Mouse (Mus musculus) limb, embryonic 12.5 days (tissue): ENCODE results near the gene Zfhx3. TPM values are rescaled to one million over a fixed set of nuclear protein-coding genes. Genes with fewer than 3 reads are reported as not detected.

Experiments
- ATAC-seq: fragments of 200-750 bp; cut with Nextera tagmentation; 2 replicates; pipeline ENCODE4 v1.8.0; 2017; ENCODE audit warnings: low read depth, moderate TSS enrichment; ENCODE audit not compliant: insufficient number of reproducible peaks, insufficient read depth, low FRiP score, low TSS enrichment
- H3K27ac ChIP-seq: fragments of 300-500 bp; sonication (generic); 2 replicates; pipeline ENCODE4 v1.5.1; 2016; ENCODE audit warnings: mild to moderate bottlenecking, moderate library complexity
- H3K27me3 ChIP-seq: fragments of 300-500 bp; sonication (generic); 2 replicates; pipeline ENCODE4 v1.6.1; 2016; ENCODE audit warnings: mild to moderate bottlenecking, moderate library complexity
- H3K36me3 ChIP-seq: fragments of 300-500 bp; sonication (generic); 2 replicates; pipeline ENCODE4 v1.6.1; 2016; ENCODE audit warnings: mild to moderate bottlenecking, moderate library complexity
- H3K4me1 ChIP-seq: fragments of 300-500 bp; sonication (generic); replicated peaks from 2 replicates; pipeline ENCODE4 v1.6.1; 2016
- H3K4me2 ChIP-seq: fragments of 300-500 bp; sonication (generic); 2 replicates; pipeline ENCODE4 v1.6.1; 2016; ENCODE audit warnings: mild to moderate bottlenecking, moderate library complexity
- H3K4me3 ChIP-seq: fragments of 300-500 bp; sonication (generic); replicated peaks from 2 replicates; pipeline ENCODE4 v1.5.1; 2016; ENCODE audit warnings: mild to moderate bottlenecking
- H3K9ac ChIP-seq: fragments of 300-500 bp; sonication (generic); replicated peaks from 2 replicates; pipeline ENCODE4 v1.6.1; 2016; ENCODE audit warnings: mild to moderate bottlenecking, moderate library complexity
- H3K9me3 ChIP-seq: fragments of 300-500 bp; sonication (generic); 2 replicates; pipeline ENCODE4 v1.6.1; 2016; ENCODE audit warnings: mild to moderate bottlenecking, moderate library complexity
- WGBS: fragments of 180-500 bp; shearing (Covaris S2); methylation state at CpG from one replicate; pipeline ENCODE4 v1.1.7; 2016; 5-methylcytosine and 5-hydroxymethylcytosine counted together
- polyA plus RNA-seq: library from polyadenylated mRNA; unstranded; fragments of >200 nt; fragmentation: Nextera tagmentation; extraction: Ambion mirVana; gene quantifications from 2 replicates; pipeline ENCODE4 v1.2.1, GENCODE M21; 2016

Gene Zfhx3
- polyA plus RNA-seq, 1 experiment from 2014 or later, result 53.0 TPM

DNA sequence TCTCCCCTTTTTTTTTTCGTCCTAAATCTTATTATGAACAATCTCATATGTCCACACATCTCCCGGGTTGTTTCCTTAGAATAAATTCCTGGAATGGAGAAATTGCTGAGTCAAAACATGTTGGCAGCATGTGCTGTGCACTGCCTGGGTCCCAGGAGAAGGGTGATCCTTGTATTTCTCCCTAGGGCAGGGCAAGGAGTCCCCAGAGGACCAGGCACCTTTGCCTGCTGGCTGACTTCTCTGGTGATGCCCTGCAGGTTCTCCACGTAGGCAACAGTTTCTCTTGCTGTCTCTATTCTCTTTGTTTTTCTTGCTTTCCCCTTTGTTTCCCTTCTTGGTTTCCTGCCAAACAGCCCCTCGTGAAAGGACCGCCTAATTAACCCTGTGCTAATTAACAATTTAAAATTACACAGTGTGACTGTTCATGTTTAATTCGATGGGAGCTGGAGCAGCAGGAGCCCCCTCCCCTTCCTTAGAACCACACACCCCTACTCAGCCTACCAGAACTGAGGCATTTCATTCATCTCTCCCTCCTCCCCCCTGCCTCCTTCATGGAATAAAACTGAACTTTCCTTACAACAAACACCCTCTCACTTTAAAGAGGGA lies 845.8 kb downstream of the Zfhx3 start:
- H3K4me3 ChIP-seq, result no peak overlapping the region
- no peak overlapping the region for H3K9ac ChIP-seq

DNA sequence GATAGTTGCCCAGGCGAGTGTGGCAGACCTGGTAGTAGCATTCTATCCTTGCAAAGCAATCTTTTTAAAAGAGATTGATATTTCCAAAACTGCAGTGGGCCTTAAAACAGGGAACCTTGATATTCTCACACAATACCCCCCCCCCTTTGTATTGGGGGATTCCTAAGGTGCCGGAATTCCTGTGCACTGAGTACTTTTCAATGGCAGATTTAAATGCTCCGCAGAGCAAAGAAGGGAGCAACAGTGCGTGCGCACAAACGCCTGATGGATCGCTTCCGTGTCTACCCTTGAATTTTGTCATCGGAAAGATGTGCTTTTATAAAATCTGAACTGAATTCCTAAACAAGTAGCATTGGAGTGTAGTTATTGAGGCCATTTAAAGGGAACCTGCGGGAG lies 846.3 kb downstream of the Zfhx3 start:
- no peak overlapping the region for H3K4me2 ChIP-seq
- peaks cover 29% of the 10 kb centered on the region for H3K36me3 ChIP-seq
- no peak overlapping the region for H3K4me3 ChIP-seq
- no peak overlapping the region for H3K9ac ChIP-seq
- H3K9me3 ChIP-seq, result peaks cover 17% of the 10 kb centered on the region
- no peak for ATAC-seq
- 66% methylated on average over 10 of the region's 10 CpGs for WGBS
- H3K27ac ChIP-seq, result no peak overlapping the region
- H3K27me3 ChIP-seq, result no peaks in the 10 kb centered on the region
- H3K4me1 ChIP-seq, result peaks cover 49% of the 10 kb centered on the region

More for the DNA sequence above, 845.8 kb downstream of the Zfhx3 start:
- no peak for ATAC-seq
- peaks cover 13% of the 10 kb centered on the region for H3K9me3 ChIP-seq
- no peaks in the 10 kb centered on the region for H3K27me3 ChIP-seq
- no peak overlapping the region for H3K4me2 ChIP-seq
- WGBS, result 35% methylated on average over 6 of the region's 6 CpGs
- 0 out of 2 replicates have a peak overlapping the region, but pooled peaks have one; percentile 20 for H3K27ac ChIP-seq
- H3K4me1 ChIP-seq, result peaks cover 53% of the 10 kb centered on the region
- peaks cover 24% of the 10 kb centered on the region for H3K36me3 ChIP-seq

DNA sequence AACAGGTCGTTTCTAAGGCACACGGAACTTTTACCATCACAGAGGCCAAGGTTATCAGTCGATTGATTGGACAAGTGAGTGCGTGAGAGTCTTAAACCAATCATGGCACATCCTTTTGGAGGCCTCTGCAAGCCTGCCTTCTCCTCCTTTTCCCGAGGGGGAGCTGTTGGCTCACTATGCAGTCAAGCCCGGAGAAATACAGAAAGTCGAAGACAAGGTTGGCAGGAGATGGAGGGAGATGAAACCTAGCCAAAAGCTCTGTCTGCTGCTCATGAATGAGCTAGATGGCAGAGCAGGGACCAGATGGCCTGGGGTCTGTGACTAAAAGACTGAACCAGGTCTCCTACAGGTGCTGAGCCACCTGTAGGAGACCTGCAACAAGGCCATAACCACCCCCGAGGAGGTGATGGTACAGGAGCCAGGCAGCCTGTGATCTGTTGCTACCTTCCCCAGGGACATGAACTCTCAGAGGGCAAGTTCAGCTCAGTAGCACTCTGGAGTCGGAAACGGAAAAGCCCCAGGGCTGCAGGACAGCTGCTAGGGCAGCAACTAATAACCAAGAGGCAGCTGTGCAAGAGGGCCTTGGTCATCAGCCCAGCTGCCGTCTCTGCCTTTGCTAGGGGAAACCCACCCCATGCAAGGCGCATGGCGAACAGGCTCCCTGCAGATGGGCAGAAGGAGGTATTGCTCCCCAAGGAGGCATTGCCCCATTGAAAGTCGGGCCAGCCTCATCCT lies 848.3 kb downstream of the Zfhx3 start:
- Histone ChIP-seq H3K4me3 (no peak overlapping the region), H3K4me1 (peaks cover 43% of the 10 kb centered on the region), H3K9ac (no peak overlapping the region), H3K27me3 (no peaks in the 10 kb centered on the region), H3K36me3 (peaks cover 43% of the 10 kb centered on the region), H3K9me3 (peaks cover 32% of the 10 kb centered on the region), H3K4me2 (no peak overlapping the region), H3K27ac (peak overlapping the region; percentile 18; the same call in 1 of the 2 replicates)
- no peak for ATAC-seq
- 53% methylated on average over 14 of the region's 14 CpGs for WGBS

DNA sequence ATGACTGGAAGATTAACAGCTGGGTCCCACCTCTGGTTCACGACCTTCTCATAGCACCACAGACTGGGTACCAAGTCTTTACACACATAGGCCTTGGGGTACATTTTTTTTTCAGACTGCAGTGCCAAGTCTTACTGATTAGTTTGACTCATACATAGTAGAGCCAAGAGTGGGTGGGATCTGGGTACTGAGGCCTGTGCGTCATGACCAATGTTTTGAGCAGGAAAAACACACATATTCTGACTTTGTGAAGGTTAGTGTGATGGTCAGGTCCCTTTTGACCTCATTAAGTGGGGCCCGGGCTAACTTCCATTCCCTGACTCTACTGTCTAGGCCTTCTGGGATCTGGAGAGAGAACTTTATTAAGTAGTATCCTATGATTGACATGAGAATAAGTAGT lies 853.6 kb downstream of the Zfhx3 start:
- no peak overlapping the region for H3K27ac ChIP-seq
- H3K9me3 ChIP-seq, result peaks cover 32% of the 10 kb centered on the region
- no peak for ATAC-seq
- H3K9ac ChIP-seq, result no peak overlapping the region
- WGBS, result 95% methylated on average over 3 of the region's 3 CpGs
- peaks cover 84% of the 10 kb centered on the region for H3K36me3 ChIP-seq
- no peak overlapping the region for H3K4me2 ChIP-seq
- H3K4me3 ChIP-seq, result no peak overlapping the region
- H3K4me1 ChIP-seq, result peaks cover 8% of the 10 kb centered on the region
- no peaks in the 10 kb centered on the region for H3K27me3 ChIP-seq

DNA sequence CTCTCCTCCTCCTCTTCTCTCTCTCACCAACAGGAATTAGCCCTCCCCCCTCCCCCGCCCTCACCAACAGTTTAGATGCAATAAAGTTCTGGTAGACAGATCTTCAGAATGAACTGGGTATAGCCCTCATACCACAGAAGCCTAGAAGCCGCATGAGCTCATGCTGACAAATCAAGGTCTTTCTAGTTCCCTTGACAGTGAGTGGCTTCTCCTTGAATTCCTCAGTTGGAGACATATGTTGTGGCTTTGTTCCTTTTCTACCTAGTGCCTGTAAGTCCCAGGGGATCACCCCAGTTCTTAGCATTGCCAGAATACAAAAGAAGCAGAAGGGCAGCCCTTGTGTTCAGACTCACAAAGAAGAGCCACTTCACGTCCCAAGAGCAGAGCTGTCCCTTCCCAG lies 854.4 kb downstream of the Zfhx3 start:
- 88% methylated on average over 3 of the region's 3 CpGs for WGBS
- peaks cover 87% of the 10 kb centered on the region for H3K36me3 ChIP-seq
- H3K4me1 ChIP-seq, result peaks cover 6% of the 10 kb centered on the region
- ATAC-seq, result no peak
- H3K27me3 ChIP-seq, result no peaks in the 10 kb centered on the region
- no peak overlapping the region for H3K4me2 ChIP-seq
- H3K9ac ChIP-seq, result no peak overlapping the region
- H3K27ac ChIP-seq, result no peak overlapping the region
- H3K9me3 ChIP-seq, result peaks cover 32% of the 10 kb centered on the region
- H3K4me3 ChIP-seq, result no peak overlapping the region

DNA sequence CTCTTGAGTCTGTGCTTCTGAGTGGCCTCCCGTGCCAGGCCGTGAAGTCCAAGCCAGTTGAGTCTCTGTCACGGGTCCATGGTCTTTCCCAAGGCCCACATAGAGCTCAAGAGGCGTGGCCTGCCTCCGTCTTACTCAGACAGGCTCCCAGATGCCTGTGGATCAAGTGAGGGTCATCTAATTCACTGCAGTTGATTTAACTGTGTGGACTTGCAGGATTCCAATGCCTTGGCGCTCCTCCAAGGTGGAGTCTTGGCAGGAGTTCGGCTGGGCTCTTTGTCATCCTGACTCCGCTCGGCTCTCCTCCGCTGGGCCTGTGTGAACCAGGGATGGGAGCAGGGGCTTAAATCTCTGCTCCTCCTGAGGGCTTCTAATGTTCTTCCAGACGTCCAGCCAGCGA lies 855.6 kb downstream of the Zfhx3 start:
- Histone ChIP-seq H3K9ac (no peak overlapping the region), H3K4me2 (no peak overlapping the region), H3K27ac (no peak overlapping the region), H3K4me3 (no peak overlapping the region), H3K9me3 (peaks cover 21% of the 10 kb centered on the region), H3K27me3 (no peaks in the 10 kb centered on the region), H3K4me1 (peaks cover 14% of the 10 kb centered on the region), H3K36me3 (peaks cover 87% of the 10 kb centered on the region)
- ATAC-seq, result no peak
- WGBS, result 77% methylated on average over 12 of the region's 12 CpGs

DNA sequence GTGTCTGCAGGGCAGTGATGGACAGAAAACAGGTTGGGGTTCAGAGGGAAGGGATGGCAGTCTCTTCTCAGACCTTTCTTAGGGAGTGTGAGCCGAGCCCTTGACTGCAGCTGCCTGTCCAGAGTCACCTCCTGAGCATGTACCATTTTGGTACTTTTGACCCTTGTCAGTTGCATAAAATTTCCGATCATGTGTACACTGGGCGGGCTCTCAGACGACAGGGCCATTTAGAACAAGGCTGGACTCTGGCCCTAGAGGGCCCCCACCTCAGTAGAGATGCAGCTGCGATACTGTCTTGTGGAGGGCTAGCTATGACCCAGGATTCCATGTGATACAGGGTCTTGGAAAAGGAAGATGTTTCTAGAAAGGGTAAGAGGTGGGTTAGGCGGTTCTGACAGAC lies 856.8 kb downstream of the Zfhx3 start:
- no peak overlapping the region for H3K27ac ChIP-seq
- no peaks in the 10 kb centered on the region for H3K27me3 ChIP-seq
- ATAC-seq, result no peak
- H3K4me1 ChIP-seq, result peaks cover 16% of the 10 kb centered on the region
- H3K4me3 ChIP-seq, result no peak overlapping the region
- peaks cover 10% of the 10 kb centered on the region for H3K9me3 ChIP-seq
- WGBS, result 95% methylated on average over 6 of the region's 6 CpGs
- H3K36me3 ChIP-seq, result peaks cover 85% of the 10 kb centered on the region
- H3K9ac ChIP-seq, result no peak overlapping the region
- no peak overlapping the region for H3K4me2 ChIP-seq

DNA sequence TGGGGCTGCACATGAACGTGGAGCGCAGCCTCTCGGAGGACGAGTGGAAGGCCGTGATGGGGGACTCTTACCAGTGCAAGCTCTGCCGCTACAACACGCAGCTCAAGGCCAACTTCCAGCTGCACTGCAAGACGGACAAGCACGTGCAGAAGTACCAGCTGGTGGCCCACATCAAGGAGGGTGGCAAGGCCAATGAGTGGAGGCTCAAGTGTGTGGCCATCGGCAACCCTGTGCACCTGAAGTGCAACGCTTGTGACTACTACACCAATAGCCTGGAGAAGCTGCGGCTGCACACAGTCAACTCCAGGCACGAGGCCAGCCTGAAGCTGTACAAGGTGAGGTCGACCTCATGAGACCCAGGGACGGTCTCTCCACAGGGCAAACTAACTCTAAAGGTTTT lies 857.9 kb downstream of the Zfhx3 start:
- peaks cover 84% of the 10 kb centered on the region for H3K36me3 ChIP-seq

DNA sequence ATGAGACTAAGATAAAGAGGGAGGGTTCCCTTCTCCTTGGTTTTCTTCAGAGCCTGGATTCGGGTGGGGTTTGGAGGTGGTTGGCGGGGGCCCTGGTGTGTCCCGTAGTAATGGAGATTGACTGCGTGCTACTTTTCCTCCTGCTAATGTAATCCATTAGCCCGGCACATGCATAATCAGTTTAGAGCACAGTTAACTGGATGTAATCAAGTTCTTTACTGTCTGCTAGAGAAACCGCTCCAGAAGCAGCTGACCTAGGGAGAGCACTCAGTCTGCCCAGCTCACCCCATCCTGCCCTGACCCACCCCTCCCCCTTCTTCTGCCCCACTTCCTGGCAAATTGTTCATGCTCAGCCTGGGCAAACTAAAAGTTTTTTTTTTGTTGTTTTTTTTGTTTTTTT lies 860.6 kb downstream of the Zfhx3 start:
- Histone ChIP-seq H3K27ac (no peak overlapping the region), H3K27me3 (no peaks in the 10 kb centered on the region), H3K36me3 (peaks cover 81% of the 10 kb centered on the region), H3K4me2 (no peak overlapping the region), H3K9ac (no peak overlapping the region), H3K4me3 (no peak overlapping the region), H3K9me3 (no peaks in the 10 kb centered on the region), H3K4me1 (peaks cover 11% of the 10 kb centered on the region)
- 54% methylated on average over 6 of the region's 6 CpGs for WGBS
- ATAC-seq, result no peak

More for the DNA sequence above, 857.9 kb downstream of the Zfhx3 start:
- H3K4me1 ChIP-seq, result peaks cover 16% of the 10 kb centered on the region
- H3K9ac ChIP-seq, result no peak overlapping the region
- no peak overlapping the region for H3K27ac ChIP-seq
- H3K4me2 ChIP-seq, result no peak overlapping the region
- ATAC-seq, result no peak
- 0 out of 2 replicates have a peak, but pooled peaks cover under 1% of the 10 kb centered on the region for H3K9me3 ChIP-seq
- no peaks in the 10 kb centered on the region for H3K27me3 ChIP-seq
- H3K4me3 ChIP-seq, result no peak overlapping the region
- WGBS, result 92% methylated on average over 15 of the region's 15 CpGs

DNA sequence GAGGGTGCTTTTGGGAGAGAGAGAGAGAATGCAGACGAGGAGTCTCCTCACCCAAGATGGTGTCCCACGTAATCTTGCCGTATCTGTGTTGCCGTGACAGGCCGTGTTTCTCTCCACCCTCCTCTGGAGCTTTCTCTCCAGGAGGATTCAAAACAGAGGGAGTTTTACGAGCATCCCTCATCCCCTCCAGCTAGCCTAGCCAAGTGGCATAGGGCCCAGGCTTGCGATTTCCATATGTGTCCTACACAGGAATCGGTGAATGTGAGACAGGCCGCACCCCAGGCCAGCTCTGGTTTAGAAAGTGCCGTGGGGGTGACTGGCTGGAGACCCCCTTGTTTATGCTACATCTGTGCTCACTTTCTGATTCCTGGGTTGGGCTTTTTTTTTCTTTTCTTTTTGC lies 869.2 kb downstream of the Zfhx3 start:
- no peak overlapping the region for H3K9ac ChIP-seq
- peaks cover 53% of the 10 kb centered on the region for H3K36me3 ChIP-seq
- no peaks in the 10 kb centered on the region for H3K9me3 ChIP-seq
- H3K4me2 ChIP-seq, result no peak overlapping the region
- no peaks in the 10 kb centered on the region for H3K27me3 ChIP-seq
- WGBS, result 27% methylated on average over 10 of the region's 10 CpGs
- peaks cover 38% of the 10 kb centered on the region for H3K4me1 ChIP-seq
- no peak overlapping the region for H3K4me3 ChIP-seq
- ATAC-seq, result no peak
- peak overlapping the region; percentile 73; the same call in 1 of the 2 replicates for H3K27ac ChIP-seq

DNA sequence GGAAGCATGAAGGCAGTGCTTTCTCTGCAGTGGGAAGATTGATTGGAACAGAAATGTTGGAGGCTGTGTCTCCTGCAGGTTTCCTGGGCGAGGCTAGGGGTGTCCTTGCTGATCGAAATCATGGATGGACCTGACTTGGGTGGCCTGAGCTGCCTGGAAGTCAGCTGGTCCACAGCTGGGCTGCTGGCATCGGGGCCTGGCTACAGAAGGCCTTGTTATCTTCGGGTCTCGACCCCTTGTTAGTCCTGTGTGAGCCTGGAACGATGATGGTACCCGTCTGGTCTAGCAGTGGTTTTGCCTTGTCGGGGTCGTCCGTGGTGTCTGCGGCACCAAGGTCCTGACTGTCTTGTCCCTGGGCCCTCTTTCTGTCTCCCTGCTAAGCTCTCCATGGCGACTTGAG lies 870.9 kb downstream of the Zfhx3 start:
- Histone ChIP-seq H3K27me3 (no peaks in the 10 kb centered on the region), H3K27ac (no peak overlapping the region), H3K36me3 (peaks cover 46% of the 10 kb centered on the region), H3K9me3 (no peaks in the 10 kb centered on the region), H3K4me1 (peaks cover 40% of the 10 kb centered on the region), H3K9ac (no peak overlapping the region), H3K4me3 (no peak overlapping the region), H3K4me2 (no peak overlapping the region)
- WGBS, result 65% methylated on average over 12 of the region's 12 CpGs
- ATAC-seq, result no peak
